Mouse (Mus musculus) hindbrain, embryonic 11.5 days (tissue): ENCODE measurements around the gene Tnfsf9. TPM values are rescaled to one million over a fixed set of nuclear protein-coding genes. Genes with fewer than 3 reads are reported as not detected.
A peak's percentile ranks its signal among the peaks of the same experiment; 100 is the strongest.

ENCODE experiments used
- ATAC-seq: fragments of 200-750 bp; cut with Nextera tagmentation; 2 replicates; pipeline ENCODE4 v1.8.0; 2017; ENCODE audit warnings: mild to moderate bottlenecking, moderate TSS enrichment, moderate library complexity; ENCODE audit not compliant: low FRiP score
- DNase-seq: peaks from one replicate; pipeline ENCODE4 v3.0.0-alpha.2; 2015; ENCODE audit warnings: low spot score
- H3K27ac ChIP-seq: fragments of 300-500 bp; sonication (generic); 2 replicates; pipeline ENCODE4 v1.5.1; 2014; ENCODE audit warnings: mild to moderate bottlenecking, low read depth, low read length
- H3K27me3 ChIP-seq: fragments of 300-500 bp; sonication (generic); 2 replicates; pipeline ENCODE4 v1.6.1; 2014; ENCODE audit warnings: mild to moderate bottlenecking, low read length, moderate library complexity, mixed read lengths; ENCODE audit not compliant: control insufficient read depth, insufficient read depth
- H3K36me3 ChIP-seq: fragments of 300-500 bp; sonication (generic); 2 replicates; pipeline ENCODE4 v1.6.1; 2014; ENCODE audit warnings: mild to moderate bottlenecking, low read length, moderate library complexity, mixed read lengths; ENCODE audit not compliant: control insufficient read depth, insufficient read depth
- H3K4me1 ChIP-seq: fragments of 300-500 bp; sonication (generic); replicated peaks from 2 replicates; pipeline ENCODE4 v1.6.1; 2014; ENCODE audit warnings: low read length, mixed read lengths; ENCODE audit not compliant: control insufficient read depth, insufficient read depth
- H3K4me2 ChIP-seq: fragments of 300-500 bp; sonication (generic); replicated peaks from 2 replicates; pipeline ENCODE4 v1.6.1; 2014; ENCODE audit warnings: mild to moderate bottlenecking, low read depth, low read length
- H3K4me3 ChIP-seq: fragments of 300-500 bp; sonication (generic); 2 replicates; pipeline ENCODE4 v1.5.1; 2014; ENCODE audit warnings: low read depth, low read length
- H3K9ac ChIP-seq: fragments of 300-500 bp; sonication (generic); 2 replicates; pipeline ENCODE4 v1.6.1; 2014; ENCODE audit warnings: low read depth, low read length
- H3K9me3 ChIP-seq: fragments of 300-500 bp; sonication (generic); 2 replicates; pipeline ENCODE4 v1.6.1; 2016; ENCODE audit warnings: low read length; ENCODE audit not compliant: control insufficient read depth
- WGBS: fragments of 180-500 bp; shearing (Covaris S2); extraction: QIAGEN DNeasy Blood & Tissue Kit; methylation state at CpG from one replicate; pipeline ENCODE4 v1.1.7; 2014; 5-methylcytosine and 5-hydroxymethylcytosine counted together
- polyA plus RNA-seq: library from polyadenylated mRNA; unstranded; fragments of >200 nt; fragmentation: Nextera tagmentation; extraction: Ambion mirVana; gene quantifications from 2 replicates; pipeline ENCODE4 v1.2.1, GENCODE M21; 2014

Gene Tnfsf9
- polyA plus RNA-seq, 1 experiment from 2014 or later: 7.6 TPM

DNA sequence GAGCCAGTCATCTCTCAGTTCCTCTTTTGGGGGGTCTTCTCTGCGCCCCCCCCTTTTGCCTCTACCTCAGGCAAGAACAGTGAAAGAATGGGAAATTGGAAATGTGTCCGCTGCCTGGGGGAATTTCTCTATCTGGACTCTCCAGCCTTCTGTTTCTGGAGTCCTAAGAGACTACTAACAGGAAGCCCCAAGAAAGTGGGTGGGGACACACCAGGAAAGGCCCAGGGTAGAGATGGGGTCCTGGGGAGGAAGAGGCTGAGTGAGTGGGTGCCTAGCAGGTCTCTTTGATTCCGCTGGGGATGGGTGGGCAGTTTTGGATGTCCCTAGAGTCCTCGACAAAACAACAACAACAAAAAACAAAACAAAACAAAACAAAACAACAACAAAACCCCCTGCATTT, 629 bp upstream of the Tnfsf9 start:
- 0 out of 2 replicates have a peak, but pooled peaks have one; percentile 13 for ATAC-seq
- Histone ChIP-seq H3K27ac (no peak overlapping the region), H3K4me1 (no peaks in the 10 kb centered on the region), H3K36me3 (no peaks in the 10 kb centered on the region), H3K4me2 (peak overlapping the region; percentile 91), H3K9me3 (no peaks in the 10 kb centered on the region), H3K4me3 (peak overlapping the region; percentile 61; the same call in 1 of the 2 replicates), H3K9ac (0 out of 2 replicates have a peak overlapping the region, but pooled peaks have one; percentile 28), H3K27me3 (no peaks in the 10 kb centered on the region)
- no peak for DNase-seq
- 42% methylated on average over 4 of the region's 4 CpGs for WGBS

DNA sequence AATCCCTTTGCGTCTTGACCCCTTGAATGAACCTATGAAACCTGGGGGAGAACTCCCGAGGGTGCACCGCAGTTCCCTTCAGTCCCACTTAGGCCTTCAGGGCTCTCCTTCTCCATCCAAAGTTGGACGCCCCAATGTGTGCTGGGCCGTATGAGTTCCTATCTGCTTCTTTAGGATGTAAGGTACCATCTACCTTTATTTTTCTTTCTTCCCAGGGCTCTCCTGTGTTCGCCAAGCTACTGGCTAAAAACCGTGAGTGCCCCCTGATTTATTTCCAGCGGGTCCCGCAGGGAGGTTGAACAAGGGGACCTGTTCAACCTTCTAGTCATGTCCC, 877 bp downstream of the Tnfsf9 start:
- ATAC-seq (no peak), DNase-seq (no peak)
- peak overlapping the region; percentile 61 for H3K4me3 ChIP-seq
- H3K36me3 ChIP-seq: no peaks in the 10 kb centered on the region
- H3K27ac ChIP-seq: no peak overlapping the region
- peak overlapping the region; percentile 91 for H3K4me2 ChIP-seq
- H3K4me1 ChIP-seq: no peaks in the 10 kb centered on the region
- peak overlapping the region; percentile 74 for H3K9ac ChIP-seq
- no peaks in the 10 kb centered on the region for H3K27me3 ChIP-seq
- WGBS: 6% methylated on average over 9 of the region's 9 CpGs
- H3K9me3 ChIP-seq: no peaks in the 10 kb centered on the region

DNA sequence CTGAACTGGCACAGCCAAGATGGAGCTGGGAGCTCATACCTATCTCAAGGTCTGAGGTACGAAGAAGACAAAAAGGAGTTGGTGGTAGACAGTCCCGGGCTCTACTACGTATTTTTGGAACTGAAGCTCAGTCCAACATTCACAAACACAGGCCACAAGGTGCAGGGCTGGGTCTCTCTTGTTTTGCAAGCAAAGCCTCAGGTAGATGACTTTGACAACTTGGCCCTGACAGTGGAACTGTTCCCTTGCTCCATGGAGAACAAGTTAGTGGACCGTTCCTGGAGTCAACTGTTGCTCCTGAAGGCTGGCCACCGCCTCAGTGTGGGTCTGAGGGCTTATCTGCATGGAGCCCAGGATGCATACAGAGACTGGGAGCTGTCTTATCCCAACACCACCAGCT, 1.9 kb downstream of the Tnfsf9 start:
- H3K27ac ChIP-seq: no peak overlapping the region
- H3K9ac ChIP-seq: no peak overlapping the region
- no peak overlapping the region for H3K4me3 ChIP-seq
- DNase-seq (no peak), ATAC-seq (no peak)
- H3K4me2 ChIP-seq: no peak overlapping the region
- H3K27me3 ChIP-seq: no peaks in the 10 kb centered on the region
- no peaks in the 10 kb centered on the region for H3K9me3 ChIP-seq
- 92% methylated on average over 5 of the region's 5 CpGs for WGBS
- no peaks in the 10 kb centered on the region for H3K4me1 ChIP-seq
- no peaks in the 10 kb centered on the region for H3K36me3 ChIP-seq

DNA sequence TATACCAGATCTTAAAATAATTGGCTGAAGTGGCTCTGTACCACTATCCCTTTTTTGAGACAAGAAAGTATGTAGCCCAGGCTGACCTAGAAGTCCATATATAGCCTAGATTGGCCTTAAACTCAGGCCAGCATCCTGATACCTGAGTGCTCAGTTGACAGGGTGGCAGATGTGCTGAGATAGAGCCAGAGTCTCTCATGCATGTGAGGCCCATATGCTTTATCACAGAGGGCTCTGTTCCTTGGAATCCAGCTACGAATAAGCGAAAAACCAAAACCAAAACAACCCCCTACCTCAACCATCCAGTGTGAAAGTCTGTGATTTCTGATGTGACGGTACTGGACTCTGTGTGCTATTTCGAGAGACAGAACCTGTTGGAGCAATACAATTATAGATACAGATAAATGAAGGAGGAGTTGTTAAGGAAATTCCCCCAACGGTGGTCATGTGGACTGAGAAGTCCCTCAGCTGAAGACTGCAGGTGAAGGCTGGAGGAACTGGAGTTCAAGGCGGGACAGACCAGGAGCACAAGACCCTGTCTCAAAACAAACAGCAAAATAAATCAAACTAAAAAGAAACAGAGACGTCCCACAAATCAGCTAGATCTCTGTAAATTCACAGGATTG, 3.0 kb downstream of the Tnfsf9 start:
- Histone ChIP-seq H3K4me2 (no peak overlapping the region), H3K9me3 (no peaks in the 10 kb centered on the region), H3K27me3 (no peaks in the 10 kb centered on the region), H3K4me3 (no peak overlapping the region), H3K4me1 (no peaks in the 10 kb centered on the region), H3K9ac (no peak overlapping the region), H3K27ac (no peak overlapping the region), H3K36me3 (no peaks in the 10 kb centered on the region)
- 88% methylated on average over 7 of the region's 7 CpGs for WGBS
- DNase-seq: no peak
- ATAC-seq: no peak

DNA sequence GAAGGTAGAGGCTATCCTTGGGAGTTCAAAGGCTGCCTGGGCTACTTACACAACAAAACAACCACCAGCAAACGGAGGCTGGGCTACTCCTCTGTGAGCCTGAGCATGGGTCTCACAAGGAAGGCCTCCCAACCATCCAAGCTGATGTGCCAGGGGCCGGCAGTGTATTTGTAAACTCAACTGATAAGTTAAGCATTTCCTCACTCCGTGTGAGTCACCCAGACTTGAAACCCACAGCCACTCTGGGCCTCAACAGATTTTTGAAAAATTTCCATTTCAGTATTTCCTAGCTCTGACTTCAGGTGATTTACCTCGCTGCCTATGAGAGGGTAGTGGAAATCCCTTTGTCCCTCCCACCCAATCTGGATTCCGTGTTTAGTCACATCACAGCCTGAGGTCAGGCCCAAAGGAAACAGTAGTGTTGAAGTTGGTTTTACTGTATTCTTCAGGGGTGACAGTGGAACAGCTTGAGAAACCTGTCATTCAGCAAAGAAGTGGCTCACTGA, 3.6 kb downstream of the Tnfsf9 start:
- no peak for ATAC-seq
- Histone ChIP-seq H3K4me2 (no peak overlapping the region), H3K36me3 (no peaks in the 10 kb centered on the region), H3K9ac (no peak overlapping the region), H3K9me3 (no peaks in the 10 kb centered on the region), H3K27me3 (no peaks in the 10 kb centered on the region), H3K27ac (no peak overlapping the region), H3K4me1 (no peaks in the 10 kb centered on the region), H3K4me3 (no peak overlapping the region)
- 68% methylated on average over 5 of the region's 5 CpGs for WGBS
- DNase-seq: no peak

DNA sequence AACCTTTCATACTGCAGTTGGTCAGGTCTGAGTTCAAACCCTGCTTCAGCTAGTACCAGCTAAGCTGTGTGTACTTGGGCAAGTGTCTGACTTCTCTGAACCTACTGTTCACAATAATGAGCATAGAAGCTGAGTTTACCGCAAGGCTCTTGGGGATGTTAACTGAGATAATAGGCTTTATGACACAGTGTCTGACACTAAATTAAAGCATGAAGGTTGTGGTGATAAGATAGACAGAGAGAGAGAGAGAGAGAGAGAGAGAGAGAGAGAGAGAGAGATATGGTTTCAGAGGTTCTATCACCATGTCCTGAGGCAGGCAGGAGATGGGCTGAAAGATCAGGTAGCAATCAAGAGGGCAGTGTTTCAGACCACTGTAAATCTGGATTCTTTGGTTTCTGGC, 4.9 kb downstream of the Tnfsf9 start:
- H3K27ac ChIP-seq: no peak overlapping the region
- no peak overlapping the region for H3K9ac ChIP-seq
- 91% methylated on average over 1 of the region's 1 CpGs for WGBS
- DNase-seq (no peak), ATAC-seq (no peak)
- H3K36me3 ChIP-seq: no peaks in the 10 kb centered on the region
- no peak overlapping the region for H3K4me3 ChIP-seq
- no peaks in the 10 kb centered on the region for H3K27me3 ChIP-seq
- H3K9me3 ChIP-seq: no peaks in the 10 kb centered on the region
- H3K4me2 ChIP-seq: no peak overlapping the region
- H3K4me1 ChIP-seq: no peaks in the 10 kb centered on the region

DNA sequence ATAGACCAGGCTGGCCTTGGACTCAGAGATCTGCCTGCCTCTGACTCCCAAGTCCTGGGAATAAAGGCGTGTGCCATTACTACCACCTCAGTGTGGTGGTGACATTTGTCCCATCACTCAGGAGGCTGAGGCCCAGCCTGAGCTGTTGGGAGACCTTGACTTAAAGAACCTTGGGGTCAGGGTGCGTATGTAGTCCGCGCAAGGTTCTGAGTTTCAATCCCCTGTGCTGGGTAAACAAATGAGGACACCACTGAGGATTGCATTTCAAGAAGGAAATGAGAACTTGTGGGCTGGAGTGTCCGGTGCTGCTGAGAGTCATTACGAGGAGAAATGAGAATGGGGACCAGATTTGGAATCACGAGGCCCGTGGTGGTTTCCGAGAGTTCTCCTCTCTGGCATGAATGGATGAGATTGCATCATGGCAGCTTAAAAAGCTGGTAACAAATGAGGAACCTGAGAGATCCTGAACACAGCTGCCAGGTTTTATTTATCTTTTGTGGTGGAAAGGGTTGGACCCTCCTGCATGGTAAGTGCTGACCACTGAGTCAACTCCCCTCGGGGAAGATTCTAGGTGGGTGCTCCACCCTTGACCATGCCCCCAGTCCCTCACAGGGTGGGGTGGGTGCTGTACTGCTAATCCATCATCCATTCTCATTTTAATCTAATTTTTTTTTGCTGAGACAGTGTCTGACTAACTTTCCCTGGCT, 7.8 kb downstream of the Tnfsf9 start:
- no peak for ATAC-seq
- H3K4me1 ChIP-seq: no peaks in the 10 kb centered on the region
- no peak overlapping the region for H3K27ac ChIP-seq
- no peak overlapping the region for H3K9ac ChIP-seq
- no peaks in the 10 kb centered on the region for H3K9me3 ChIP-seq
- WGBS: 91% methylated on average over 10 of the region's 10 CpGs
- DNase-seq: no peak
- H3K4me3 ChIP-seq: no peak overlapping the region
- no peaks in the 10 kb centered on the region for H3K36me3 ChIP-seq
- no peaks in the 10 kb centered on the region for H3K27me3 ChIP-seq
- no peak overlapping the region for H3K4me2 ChIP-seq

DNA sequence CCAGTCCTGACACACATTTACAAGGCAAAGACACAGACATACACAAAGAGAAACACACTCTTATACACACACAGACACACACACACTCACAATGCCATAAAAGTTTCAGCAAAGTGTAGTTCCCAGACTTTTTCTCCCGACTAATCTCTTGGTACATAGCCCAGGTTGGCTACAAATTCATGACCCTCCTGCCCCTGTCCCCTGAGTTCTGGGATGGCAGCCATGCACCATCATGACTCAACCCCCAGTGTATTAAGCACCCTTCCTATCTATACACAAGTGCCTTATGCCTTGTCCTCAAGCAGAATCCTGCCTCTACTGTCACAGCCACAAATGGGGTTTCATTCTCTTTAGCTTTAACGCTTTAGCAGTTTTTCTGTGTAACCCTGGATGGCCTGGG, 11.7 kb downstream of the Tnfsf9 start:
- Histone ChIP-seq H3K4me2 (no peak overlapping the region), H3K4me3 (no peak overlapping the region), H3K27me3 (no peaks in the 10 kb centered on the region), H3K9ac (no peak overlapping the region), H3K36me3 (no peaks in the 10 kb centered on the region), H3K4me1 (no peaks in the 10 kb centered on the region), H3K27ac (no peak overlapping the region), H3K9me3 (no peaks in the 10 kb centered on the region)
- DNase-seq: no peak
- no peak for ATAC-seq
- 71% methylated on average over 2 of the region's 2 CpGs for whole genome bisulfite sequencing
